Comparison of ENCODE assay signal across 18 mouse cellular contexts in genomic region chr14:114418851-114419250, GRCm38 (mm10).
DNase-seq lines count a peak whose midpoint lies in the region; ATAC-seq and TF ChIP-seq lines count a peak whose summit lies in the region.
"Had no signal": no experiment of that assay in that cellular context is flagged by ENCODE, and none has a peak within 500 bp of the region (broad histone marks: within the 10 kb centered on the region; RNA-seq: fewer than 3 reads in every experiment).

No protein-coding gene starts in this region.

- no peak overlapping the region for H3K4me3 ChIP-seq in liver, adult 2 months (ENCODE audit: insufficient read depth, low read depth, low read length)
- no peak overlapping the region for H3K4me3 ChIP-seq in liver, postnatal 0 days (ENCODE audit: low read depth, low read length)

- peak; percentile 92 for DNase-seq in liver, adult 2 months (ENCODE audit: extremely low read depth, low read depth, low spot score)
- no peak for DNase-seq in liver, postnatal 0 days
- DNase-seq: adrenal gland, adult 2 months; adrenal gland, adult 8-10 months; adrenal gland, postnatal 10 days; adrenal gland, postnatal 14 days; adrenal gland, postnatal 25 days; adrenal gland, postnatal 36 days; B cell, adult 2 months; cerebellum, adult 11 months; cerebellum, adult 11-12 months; cerebellum, adult 18-20 months; cerebellum, adult 2 months had no signal

- TF ChIP-seq POLR2A in liver, adult 2 months (IDR thresholded peaks at IDR 0.05; ENCODE audit: extremely low read depth, insufficient read depth, low read length), result no peak

- no peaks in the 10 kb centered on the region for H3K27me3 ChIP-seq in liver, adult 2 months (ENCODE audit: control insufficient read depth, insufficient read depth, low read length)
- no peaks in the 10 kb centered on the region for H3K27me3 ChIP-seq in liver, postnatal 0 days (ENCODE audit: insufficient read depth, low read length)
- H3K27me3 ChIP-seq: CH12.LX, Patski had no signal

- H3K79me2 ChIP-seq in liver, adult 2 months (ENCODE audit: control insufficient read depth, insufficient read depth, low read length), result no peaks in the 10 kb centered on the region

- no peaks in the 10 kb centered on the region for H3K36me3 ChIP-seq in liver, adult 2 months (ENCODE audit: control insufficient read depth, insufficient read depth, low read length)
- H3K36me3 ChIP-seq in liver, postnatal 0 days (replicated peaks; ENCODE audit: insufficient read depth, low read length), result no peaks in the 10 kb centered on the region
- H3K36me3 ChIP-seq: G1E had no signal

- no peak for ATAC-seq in liver, postnatal 0 days
- ATAC-seq: activated CD4-positive, CD25-positive, alpha-beta regulatory T cell, adult 4 months; CD4-positive, CD25-positive, alpha-beta regulatory T cell, adult 4 months; Patski had no signal

- no peak overlapping the region for H3K4me2 ChIP-seq in liver, postnatal 0 days (ENCODE audit: low read depth, low read length)

- no peak overlapping the region for H3K27ac ChIP-seq in liver, adult 2 months (replicated peaks; ENCODE audit: insufficient read depth, low read depth, low read length)
- H3K27ac ChIP-seq in liver, postnatal 0 days (ENCODE audit: low read depth), result no peak overlapping the region

- 35% methylated on average over 3 of the region's 3 CpGs for WGBS in liver, adult 2 months
- WGBS in liver, postnatal 0 days (ENCODE audit: insufficient replicate concordance), result 73% methylated on average over 3 of the region's 3 CpGs

- H3K9me3 ChIP-seq in liver, postnatal 0 days (ENCODE audit: low read length), result no peaks in the 10 kb centered on the region; the same call in 1 of the 2 replicates

- no peak overlapping the region for H3K9ac ChIP-seq in liver, adult 2 months (ENCODE audit: low read depth, low read length)
- H3K9ac ChIP-seq in liver, postnatal 0 days (replicated peaks), result no peak overlapping the region

- no peak for TF ChIP-seq CTCF in liver, adult 2 months (IDR thresholded peaks at IDR 0.05; ENCODE audit: low read depth, low read length)
- no peak for TF ChIP-seq CTCF in liver, postnatal 0 days (IDR thresholded peaks at IDR 0.05; ENCODE audit: low read depth)

- peaks cover 10% of the 10 kb centered on the region; the same call in 1 of the 2 replicates for H3K4me1 ChIP-seq in liver, adult 2 months (ENCODE audit: control insufficient read depth, insufficient read depth, low read length)
- H3K4me1 ChIP-seq in liver, postnatal 0 days (ENCODE audit: insufficient read depth), result no peaks in the 10 kb centered on the region

- no peak for TF ChIP-seq EP300 in liver, postnatal 0 days (IDR thresholded peaks at IDR 0.05; ENCODE audit: low read depth)
